ENCODE assay signal across 15 mouse cellular contexts in the genomic region with DNA sequence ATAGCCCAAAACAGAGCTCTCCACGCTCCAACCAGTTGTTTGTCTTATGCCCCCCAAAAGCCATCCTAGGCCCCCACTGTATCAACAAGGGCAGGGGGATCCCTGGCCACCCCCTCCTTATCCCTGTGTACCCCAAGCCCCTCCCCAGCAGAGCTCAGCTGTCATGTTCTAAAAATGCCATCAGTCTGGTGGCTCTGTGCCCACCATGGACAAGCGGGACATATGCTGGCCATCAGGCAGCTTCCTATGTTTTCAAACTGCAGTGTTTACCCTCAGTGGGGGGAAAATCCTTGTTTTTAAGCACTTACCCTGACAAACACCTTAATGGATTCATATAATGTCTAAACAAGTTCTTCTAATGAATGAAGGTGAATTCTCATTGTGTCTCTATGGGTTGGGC.
"Had no signal": no experiment of that assay in that cellular context is flagged by ENCODE, and none has a peak within 500 bp of the region (broad histone marks: within the 10 kb centered on the region; RNA-seq: fewer than 3 reads in every experiment).

No protein-coding gene starts in this region.

- H3K9me3 ChIP-seq: limb, embryonic 15.5 days; liver, embryonic 12.5 days; midbrain, embryonic 10.5 days; neural tube, embryonic 15.5 days had no signal

- H3K27ac ChIP-seq: left cerebral cortex, adult 2 months; limb, embryonic 15.5 days; liver, embryonic 12.5 days; midbrain, embryonic 10.5 days; neural tube, embryonic 15.5 days had no signal

- H3K4me2 ChIP-seq: limb, embryonic 15.5 days; liver, embryonic 12.5 days; lung, embryonic 14.5 days; neural tube, embryonic 15.5 days had no signal

- H3K36me3 ChIP-seq: limb, embryonic 15.5 days; liver, embryonic 12.5 days; midbrain, embryonic 10.5 days; neural tube, embryonic 15.5 days had no signal

- H3K4me3 ChIP-seq: left cerebral cortex, adult 2 months; limb, embryonic 15.5 days; liver, embryonic 12.5 days; midbrain, embryonic 10.5 days; myocyte; neural tube, embryonic 15.5 days had no signal

- H3K4me1 ChIP-seq: limb, embryonic 15.5 days; liver, embryonic 12.5 days had no signal

- H3K27me3 ChIP-seq: limb, embryonic 15.5 days; liver, embryonic 12.5 days; neural tube, embryonic 15.5 days had no signal

- H3K9ac ChIP-seq: limb, embryonic 15.5 days; liver, embryonic 12.5 days; lung, embryonic 14.5 days; neural tube, embryonic 15.5 days had no signal

- ATAC-seq: liver, embryonic 12.5 days had no signal

- DNase-seq: kidney, postnatal 14 days; lung, embryonic 14.5 days; lung, postnatal 10 days; lung, postnatal 4 days; midbrain, embryonic 14.5 days; right cerebral cortex, postnatal 4 days; spleen, adult 18-20 months; thymus, adult 18-20 months; thymus, postnatal 25 days had no signal
